Mouse (Mus musculus): ENCODE data around the gene Zmynd19. TPM values are rescaled to one million over a fixed set of nuclear protein-coding genes. Genes with fewer than 3 reads are reported as not detected.

The Zmynd19 gene
- total RNA-seq (2023) = 10 to 100 TPM in 1 of 2 experiments, 1 to 10 TPM in 1; 9.1 to 11.6 TPM

DNA sequence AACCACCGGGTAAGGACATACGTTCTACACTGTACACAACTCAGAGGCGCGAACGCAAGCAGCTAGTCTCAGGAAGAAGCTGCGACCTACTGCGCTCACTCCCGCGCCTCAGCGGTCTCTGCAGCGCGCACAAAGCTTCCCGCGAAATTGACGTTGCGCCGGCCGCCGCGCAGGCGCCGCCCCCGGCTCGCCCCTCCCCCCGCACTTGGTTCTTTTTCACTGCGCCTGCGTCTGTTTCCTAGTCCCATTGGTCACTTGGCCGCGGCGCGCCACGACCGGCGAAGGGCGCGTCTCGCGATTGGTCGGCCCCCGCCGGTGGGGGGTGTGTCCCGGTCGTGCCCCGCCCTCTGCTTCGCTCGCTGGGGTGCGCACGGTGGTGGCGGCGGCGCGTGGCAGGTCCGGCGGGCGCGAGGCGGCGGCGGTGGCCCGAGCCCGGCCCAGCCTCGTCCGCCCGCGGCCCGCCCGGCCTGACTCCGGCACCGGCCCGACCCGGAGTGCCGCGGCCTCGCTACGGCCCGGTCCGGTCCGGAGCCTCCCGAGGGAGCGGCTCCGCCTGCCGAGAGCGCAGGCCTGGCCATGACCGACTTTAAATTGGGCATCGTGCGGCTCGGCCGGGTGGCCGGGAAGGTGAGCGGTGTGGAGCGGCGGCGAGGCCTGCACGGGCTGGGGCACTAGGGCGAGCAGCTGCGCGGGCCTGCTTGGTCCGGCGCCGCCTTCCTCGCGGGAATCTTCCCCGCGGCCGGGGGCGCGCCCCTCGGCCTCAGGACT, at the start of gene Zmynd19:
TSS of gene Zmynd19 (plus strand) at position 372 of the 768 bp plus-strand sequence.

DNA sequence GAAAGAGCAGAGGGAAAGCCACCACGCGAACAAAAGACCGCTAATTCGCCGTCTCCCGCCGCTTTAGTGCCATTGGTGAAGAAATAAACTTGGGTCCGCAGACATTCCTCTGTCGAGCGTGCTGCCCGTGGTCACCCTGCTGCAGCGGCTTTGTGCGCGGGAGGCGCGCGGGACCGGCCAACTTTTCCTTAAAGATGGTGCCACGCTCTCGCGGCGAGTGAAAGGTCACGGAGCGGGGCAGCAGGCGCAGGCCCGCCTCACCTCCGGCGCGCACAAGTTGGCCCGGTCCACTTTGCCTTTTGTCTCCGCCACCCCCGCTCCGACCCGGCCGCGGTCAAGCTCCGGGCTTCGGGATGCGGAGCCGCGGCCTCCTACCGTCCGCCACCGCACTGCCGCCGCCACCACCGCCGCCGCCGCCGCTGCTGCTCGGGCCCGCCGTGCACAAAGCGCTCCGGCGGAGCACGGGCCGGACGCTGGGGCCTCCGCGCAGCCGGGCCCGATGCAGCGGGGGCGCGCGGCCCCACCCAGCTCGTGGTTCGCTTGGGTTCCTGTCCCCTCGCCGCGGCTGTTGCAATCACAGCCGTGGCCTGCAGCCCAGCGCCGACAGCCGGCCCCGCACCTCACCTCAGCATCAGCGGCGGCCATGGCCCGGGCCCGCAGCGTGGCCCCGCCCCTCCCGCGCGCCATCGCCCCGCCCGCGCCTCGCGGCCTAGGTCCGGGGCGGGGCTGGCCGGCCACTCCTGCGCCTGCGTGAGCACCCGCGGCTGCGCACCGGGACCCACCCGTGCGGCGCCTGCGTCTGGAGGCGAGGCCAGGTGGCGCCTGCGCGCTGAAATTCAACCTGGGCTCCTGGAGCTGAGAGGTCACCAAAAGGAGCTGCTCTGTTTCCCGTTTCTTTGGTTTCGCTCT, 30.4 kb upstream of the Zmynd19 start, which contains the start of gene Ehmt1:
TSS of gene Ehmt1 (minus strand) at position 685 of the 909 bp plus-strand sequence.

DNA sequence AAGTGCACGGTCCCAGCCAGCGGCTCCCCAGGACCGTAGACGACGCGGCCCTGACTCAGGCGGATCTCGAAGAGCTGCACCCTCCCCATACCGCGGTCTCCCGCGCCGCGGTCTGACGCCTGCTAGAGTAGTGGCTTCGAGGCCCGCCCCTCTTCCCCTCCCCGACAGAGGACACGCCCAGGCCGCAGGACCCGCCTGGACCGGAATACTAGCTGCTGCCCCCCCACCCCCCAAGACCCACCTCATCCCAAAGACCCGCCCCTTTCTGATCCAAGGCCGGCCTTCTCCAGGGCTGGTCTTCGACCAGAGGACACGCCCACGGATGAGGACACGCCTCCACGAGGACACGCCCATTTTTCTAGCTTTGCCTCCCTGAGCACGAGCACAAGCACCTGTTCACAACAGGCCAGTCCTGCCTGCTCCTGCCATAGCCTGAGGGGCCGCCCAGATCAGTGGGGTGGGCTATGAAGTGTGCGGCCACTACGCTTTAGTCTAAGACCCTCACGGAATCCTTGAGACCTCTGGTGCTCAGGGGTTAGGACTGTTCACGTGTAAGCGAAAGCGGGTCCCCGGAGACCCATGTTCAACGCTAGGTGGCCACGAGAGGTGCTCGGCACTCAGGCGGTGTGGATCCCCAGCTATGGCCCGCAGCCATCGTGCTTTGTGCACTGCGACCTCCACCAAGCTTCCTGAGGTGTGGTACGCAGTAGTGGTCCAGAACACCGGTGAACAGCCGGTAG, 14.4 kb upstream of the Zmynd19 start, which contains the start of gene Arrdc1:
TSS of gene Arrdc1 (minus strand) at position 196 of the 740 bp plus-strand sequence.

DNA sequence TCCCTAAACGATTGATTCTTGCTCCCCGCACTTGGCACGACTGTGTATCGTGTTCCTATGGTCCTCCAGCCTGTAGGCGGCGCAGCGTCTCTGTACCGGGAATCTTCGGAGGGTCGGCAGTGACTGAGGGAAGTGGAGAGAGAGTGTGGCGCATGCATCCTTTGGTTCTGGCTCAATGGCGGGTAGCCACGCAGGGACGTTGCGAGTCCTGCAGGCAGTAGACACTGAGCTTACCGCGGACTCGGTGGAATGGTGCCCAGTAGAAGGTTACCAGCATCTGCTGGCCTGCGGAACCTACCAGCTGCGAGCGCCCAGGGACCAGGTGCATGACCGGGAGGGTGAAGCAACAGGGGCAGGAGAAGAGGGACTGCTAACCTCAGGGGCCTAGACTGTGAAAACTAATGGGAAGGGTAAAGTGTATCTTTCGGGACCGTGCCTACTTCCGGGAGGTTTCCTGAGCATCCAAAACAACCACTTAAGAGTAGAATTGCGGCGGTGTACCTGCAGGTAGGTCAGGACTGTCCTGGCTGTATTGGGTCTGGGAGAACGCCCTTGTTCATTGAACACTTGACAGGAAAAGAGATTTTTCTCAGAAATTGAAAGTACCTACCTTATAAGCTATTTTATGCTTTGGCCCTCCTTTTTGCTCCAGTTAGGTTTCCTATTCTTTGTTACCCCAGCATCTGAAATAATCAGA, 12.9 kb downstream of the Zmynd19 start, which contains the start of gene Dph7:
TSS of gene Dph7 (plus strand) at position 97 of the 697 bp plus-strand sequence.

DNA sequence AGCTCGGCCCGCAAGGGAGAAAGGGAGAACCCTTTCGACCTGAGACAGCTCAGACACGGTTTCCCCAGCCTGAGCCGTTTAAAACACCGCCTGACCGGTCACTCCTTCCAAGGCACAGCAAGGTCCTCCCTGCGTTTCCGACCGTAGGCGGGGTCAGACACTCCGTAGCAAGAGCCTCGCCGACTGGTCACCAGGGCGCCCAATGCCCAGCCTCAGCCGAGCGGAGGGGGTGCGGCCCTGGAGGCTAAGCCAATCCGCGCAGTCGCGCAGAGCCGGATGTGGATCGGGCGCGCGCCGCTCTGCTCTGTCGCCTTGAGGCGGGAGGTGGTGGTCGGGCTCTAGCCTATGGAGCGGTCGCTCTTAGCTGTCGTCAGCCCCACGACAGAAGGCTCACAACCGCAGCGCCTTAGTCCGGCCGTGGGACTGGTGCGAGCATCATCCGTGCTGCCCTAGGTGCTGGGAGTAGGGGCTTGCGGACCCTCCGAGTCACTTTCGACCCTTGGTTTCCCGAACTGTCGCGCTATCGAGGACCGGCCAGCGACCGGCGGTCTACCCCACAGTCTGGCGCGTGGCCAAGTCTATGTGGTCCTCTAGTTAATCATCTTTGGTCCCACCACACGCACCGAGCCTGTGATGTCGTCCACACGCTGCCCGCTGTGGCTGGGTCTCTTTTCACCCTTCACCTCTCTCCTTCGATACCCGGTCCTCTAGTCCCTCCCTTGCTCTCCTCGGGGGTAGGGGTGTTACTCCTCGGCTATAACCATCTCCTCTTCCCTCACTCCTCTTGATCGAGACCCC, 25.5 kb downstream of the Zmynd19 start, which contains the start of gene Mrpl41:
TSS of gene Mrpl41 (minus strand) at position 193 of the 798 bp plus-strand sequence.

DNA sequence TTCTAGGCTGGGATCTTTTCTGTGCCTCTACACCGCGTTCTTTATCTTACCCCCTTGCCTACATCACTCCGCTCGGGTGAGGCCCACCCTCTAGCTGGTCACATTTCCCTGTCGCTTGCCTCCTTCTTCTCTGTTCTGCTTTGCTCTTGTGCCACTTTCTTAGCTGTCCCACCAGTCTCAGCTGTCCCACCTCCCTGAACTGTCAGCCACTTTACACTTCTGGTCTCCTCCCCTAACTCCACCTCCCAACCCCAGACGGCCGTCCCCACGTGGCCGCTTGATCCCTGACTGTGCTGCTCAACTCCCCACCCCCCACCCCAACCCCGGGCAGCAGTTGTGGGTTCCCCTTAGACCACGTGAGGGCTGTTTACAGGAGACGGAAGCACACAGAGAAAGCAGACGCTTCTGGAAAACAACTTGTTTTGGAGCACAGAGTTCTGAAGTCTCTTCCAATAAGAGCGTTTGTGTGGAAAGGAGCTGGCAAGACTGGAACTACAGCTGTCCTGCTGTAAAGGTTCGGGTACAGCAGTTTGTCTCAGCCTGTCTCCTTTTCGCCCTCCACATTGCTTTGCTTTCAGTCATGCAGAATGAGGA, 26.2 kb downstream of the Zmynd19 start, which contains the start of gene Pnpla7:
TSS of gene Pnpla7 (plus strand) at position 330 of the 594 bp plus-strand sequence.

Other genes with a start within 250 kb of the Zmynd19 start
- gene Cacna1b, start 186.6 kb upstream of the Zmynd19 start, total RNA-seq (2023) = under 1 TPM; 0.31 to 0.33 TPM
- 10 to 100 TPM; 49.2 to 63.7 TPM for gene Ehmt1, start 30.2 kb upstream of the Zmynd19 start, total RNA-seq (2023)
- gene Arrdc1, start 14.5 kb upstream of the Zmynd19 start, total RNA-seq (2023) = 100 to 1,000 TPM; 100 to 108 TPM
- gene Dph7, start 12.6 kb downstream of the Zmynd19 start, total RNA-seq (2023) = 1 to 10 TPM; 4.1 to 4.4 TPM
- 10 to 100 TPM; 19.4 to 23.6 TPM for gene Mrpl41, start 25.3 kb downstream of the Zmynd19 start, total RNA-seq (2023)
- 100 to 1,000 TPM; 193 to 200 TPM for gene Pnpla7, start 26.2 kb downstream of the Zmynd19 start, total RNA-seq (2023)
- gene Nsmf, start 104.6 kb downstream of the Zmynd19 start, total RNA-seq (2023) = 10 to 100 TPM; 14.5 to 19.9 TPM
- not detected for gene Entpd8, start 130.5 kb downstream of the Zmynd19 start, total RNA-seq (2023)
- gene Noxa1, start 145.4 kb downstream of the Zmynd19 start, total RNA-seq (2023) = not detected
- under 1 TPM; 0.57 to 0.73 TPM for gene Nrarp, start 231.0 kb downstream of the Zmynd19 start, total RNA-seq (2023)
- gene Tor4a, start 247.1 kb downstream of the Zmynd19 start, total RNA-seq (2023) = 10 to 100 TPM; 39.0 to 42.5 TPM

All from neutrophil, adult 59 days (primary cell).